Mouse (Mus musculus) kidney, adult 9 months (tissue): ENCODE data around the gene Sae1.

ENCODE experiments used
- DNase-seq: peaks from one replicate; pipeline ENCODE4 v3.0.0; 2022

The Sae1 gene

DNA sequence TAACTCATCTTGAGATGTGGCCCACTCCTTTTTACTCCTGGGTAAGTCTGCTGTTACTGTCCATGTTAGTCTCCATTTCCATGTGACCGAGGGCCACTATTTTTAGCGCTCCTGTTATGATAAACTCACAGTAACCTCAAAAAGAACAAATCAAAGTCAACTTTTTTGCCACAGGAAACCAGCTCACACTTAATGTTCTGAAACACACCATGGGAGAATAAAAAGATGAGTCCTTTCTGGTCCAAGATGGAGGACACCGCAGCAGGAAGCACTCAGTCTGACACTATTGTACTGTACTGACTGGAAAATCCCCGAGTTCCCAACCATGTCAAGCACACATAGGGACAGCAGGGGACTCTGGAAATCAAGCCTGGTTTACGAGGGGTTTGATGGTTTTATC lies 37.6 kb downstream of the Sae1 start:
- peak; percentile 51 for DNase-seq

DNA sequence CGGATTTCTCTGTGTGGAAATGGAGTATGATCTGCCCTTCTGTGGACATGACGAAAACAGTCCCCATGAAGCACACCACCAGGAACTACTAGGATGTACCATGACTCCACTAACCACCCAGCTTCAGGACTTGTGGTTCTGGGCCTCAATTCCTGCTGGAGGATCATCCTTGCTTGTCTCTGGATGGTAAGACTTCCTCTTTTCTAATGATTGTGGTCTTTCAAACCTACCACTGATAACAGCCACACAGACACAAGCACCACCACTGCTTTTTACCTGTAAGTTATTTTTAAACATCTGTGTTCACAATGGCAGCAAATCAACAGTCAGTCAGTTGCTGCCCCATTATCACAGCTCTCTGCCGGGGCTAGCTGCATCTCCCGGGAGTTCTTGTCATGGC lies 42.3 kb downstream of the Sae1 start:
- DNase-seq = no peak

DNA sequence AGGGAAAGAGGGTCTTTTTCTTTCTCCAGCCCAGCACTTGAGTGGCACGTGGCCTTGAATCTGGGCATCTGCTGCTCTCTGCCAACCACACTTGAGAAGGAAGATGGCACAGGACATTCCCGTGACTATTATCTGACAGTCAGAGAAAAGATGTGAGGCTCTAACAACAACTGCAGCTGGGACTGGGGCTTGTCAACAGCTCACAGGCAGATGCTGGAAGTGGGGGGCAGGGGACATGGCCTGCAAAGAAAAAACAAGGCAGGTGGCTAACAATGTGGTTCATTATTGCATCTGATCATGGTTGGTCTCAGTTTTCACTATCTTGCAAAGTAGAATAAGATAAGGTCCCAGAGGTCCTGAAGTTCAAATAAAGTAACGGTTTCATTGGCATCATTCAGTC lies 43.0 kb downstream of the Sae1 start:
- no peak for DNase-seq

- DNase-seq = no peak
Observed at GRCm38 (mm10) chr7:16337733-16338132, 49.9 kb downstream of the Sae1 start.

DNA sequence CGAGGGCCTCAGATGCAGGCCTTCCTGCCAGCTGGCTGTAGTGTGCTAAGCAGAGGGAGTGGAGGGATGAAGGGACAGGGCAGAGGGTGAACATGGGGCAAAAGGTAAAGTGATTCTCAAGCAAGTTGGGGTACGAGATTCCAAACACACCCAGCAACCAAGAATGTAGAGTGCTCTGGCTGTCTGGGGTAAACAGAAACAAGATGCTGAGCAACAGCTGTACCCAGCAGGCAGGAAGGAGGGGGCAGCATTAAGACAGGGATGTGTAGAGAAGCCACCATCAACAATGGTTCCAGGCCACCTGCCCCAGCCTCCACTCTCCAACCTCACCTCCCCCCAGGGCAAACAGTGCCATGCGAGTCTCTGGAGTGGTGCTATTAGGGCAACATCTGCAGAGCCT lies 58.5 kb downstream of the Sae1 start:
- no peak for DNase-seq

GRCm38 (mm10) chr7:16326607-16326971 lies 61.0 kb downstream of the Sae1 start:
- DNase-seq = no peak

GRCm38 (mm10) chr7:16325920-16326606 lies 61.5 kb downstream of the Sae1 start:
- peak; percentile 80 for DNase-seq

DNA sequence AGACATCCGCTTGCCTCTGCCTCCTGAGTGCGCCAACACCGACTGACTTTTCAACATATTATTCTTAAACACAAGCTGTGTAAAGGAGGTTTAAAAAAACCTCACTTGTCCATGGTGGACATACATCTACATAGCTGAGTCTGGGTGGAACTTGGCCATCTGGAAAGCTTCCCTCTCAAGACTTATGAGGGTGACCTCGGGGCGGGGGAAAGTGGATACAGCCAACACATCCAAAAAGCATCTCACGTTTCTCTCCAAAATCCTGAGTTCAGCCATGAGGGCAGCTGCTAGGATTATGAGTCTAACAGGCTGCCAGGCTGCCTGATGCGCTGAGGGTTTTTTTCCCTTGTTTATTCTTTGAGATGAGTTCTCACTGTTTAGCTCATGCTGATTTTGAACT lies 62.9 kb downstream of the Sae1 start:
- no peak for DNase-seq

GRCm38 (mm10) chr7:16320479-16320878 lies 67.1 kb downstream of the Sae1 start:
- no peak for DNase-seq

GRCm38 (mm10) chr7:16319216-16319615 lies 68.4 kb downstream of the Sae1 start:
- DNase-seq = no peak

- no peak for DNase-seq
Observed at GRCm38 (mm10) chr7:16317094-16317493, 70.5 kb downstream of the Sae1 start.

- peak; percentile 48 for DNase-seq
Observed at GRCm38 (mm10) chr7:16315222-16315759, 72.3 kb downstream of the Sae1 start.

- DNase-seq = peak; percentile 22
Observed at GRCm38 (mm10) chr7:16314221-16314775, 73.3 kb downstream of the Sae1 start.

DNA sequence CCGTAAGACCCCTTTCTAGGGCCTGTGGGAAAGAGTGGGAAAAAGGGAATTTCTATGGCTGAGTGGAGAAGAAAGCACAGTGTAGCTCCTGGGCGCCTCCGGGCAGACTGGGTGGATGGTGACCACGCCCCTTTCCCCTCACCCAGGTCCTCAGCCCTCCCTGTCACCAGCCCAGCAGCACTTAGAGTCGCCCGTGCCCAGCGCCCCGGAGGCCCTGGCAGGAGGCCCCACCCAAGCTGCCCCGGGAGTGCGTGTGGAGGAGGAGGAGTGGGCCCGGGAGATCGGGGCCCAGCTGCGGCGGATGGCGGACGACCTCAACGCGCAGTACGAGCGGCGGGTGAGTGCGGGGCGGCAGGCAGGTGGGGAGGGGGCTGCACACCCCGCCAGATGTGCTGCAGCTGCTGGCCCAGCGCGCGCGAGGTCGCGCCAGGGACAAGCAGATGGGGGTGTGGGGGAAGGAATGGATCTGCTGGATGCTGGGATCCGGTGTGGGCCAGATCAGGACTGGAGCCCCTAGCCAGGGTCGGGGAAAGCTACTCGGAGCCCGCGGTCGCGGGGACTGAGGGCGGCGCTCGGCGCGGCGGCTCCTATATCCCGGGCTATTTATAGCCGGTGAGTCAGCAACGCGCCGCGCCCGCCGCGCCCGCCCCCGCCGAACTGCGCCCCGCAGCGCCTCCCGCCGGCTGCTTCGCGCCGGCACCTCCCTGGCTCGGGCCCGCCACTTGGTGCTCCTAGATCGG lies 74.0 kb downstream of the Sae1 start:
- DNase-seq = peak; percentile 67

- peak; percentile 70 for DNase-seq
Observed at GRCm38 (mm10) chr7:16312672-16313311, 74.8 kb downstream of the Sae1 start.

GRCm38 (mm10) chr7:16312011-16312671 lies 75.5 kb downstream of the Sae1 start:
- peak; percentile 22 for DNase-seq

GRCm38 (mm10) chr7:16311453-16312004 lies 76.1 kb downstream of the Sae1 start:
- DNase-seq = no peak

GRCm38 (mm10) chr7:16310521-16311452 lies 76.8 kb downstream of the Sae1 start:
- peak; percentile 22 for DNase-seq

GRCm38 (mm10) chr7:16310020-16310520 lies 77.5 kb downstream of the Sae1 start:
- DNase-seq = peak; percentile 80

DNA sequence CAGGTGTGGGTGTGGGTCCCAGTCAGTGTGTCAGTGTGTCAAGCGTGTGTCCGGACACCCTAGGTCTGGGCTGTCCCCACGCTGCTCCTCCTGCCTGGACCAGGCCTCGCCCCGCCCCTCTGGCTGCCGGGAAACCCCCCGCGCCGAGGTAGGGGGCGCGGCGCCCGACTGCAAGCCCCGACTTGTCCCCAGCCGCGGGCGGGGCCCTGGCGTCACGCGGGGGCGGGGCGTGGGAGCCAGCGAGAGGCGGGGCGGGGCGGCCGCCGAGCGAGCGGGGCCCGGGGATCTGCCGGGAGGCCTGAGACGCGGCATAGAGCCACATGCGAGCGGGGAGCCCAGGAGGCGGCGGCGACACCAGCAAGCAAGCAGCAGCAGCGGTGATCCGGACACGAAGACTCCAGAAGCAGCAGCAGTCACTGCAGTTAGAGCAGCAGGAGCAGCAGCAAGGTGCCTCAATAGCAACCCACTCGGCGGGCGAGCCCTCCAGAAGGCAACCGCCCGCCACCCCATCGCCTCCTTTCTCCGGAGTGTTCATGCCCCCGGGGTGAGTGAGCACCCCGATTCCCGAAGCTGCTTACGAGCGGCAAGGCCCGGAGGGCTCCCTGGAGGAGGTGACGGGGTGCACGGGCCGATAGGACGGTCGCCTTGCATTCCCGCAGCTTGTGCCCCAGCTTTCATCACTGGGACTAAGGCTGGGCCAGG lies 78.1 kb downstream of the Sae1 start:
- peak; percentile 86 for DNase-seq
